Mouse (Mus musculus): ENCODE results near the gene Irak2. TPM values are rescaled to one million over a fixed set of nuclear protein-coding genes. Genes with fewer than 3 reads are reported as not detected.

Irak2 gene
- polyA plus RNA-seq, 1 experiment: 42.4 TPM

GRCm38 (mm10) chr6:113743111-113743510 is 104.8 kb downstream of the Irak2 start:
- H3K4me1 ChIP-seq (ENCODE audit: control insufficient read depth, insufficient read depth, insufficient read length): no peaks in the 10 kb centered on the region; the same call in 1 of the 2 replicates
- no peak overlapping the region for H3K27ac ChIP-seq (ENCODE audit: insufficient read depth, low read length)
- TF ChIP-seq POLR2A (IDR thresholded peaks at IDR 0.05; ENCODE audit: low read depth, low read length): no peak
- TF ChIP-seq CTCF (IDR thresholded peaks at IDR 0.05; ENCODE audit: extremely low read depth, insufficient read depth, insufficient read length, insufficient replicate concordance): no peak
- H3K27me3 ChIP-seq (ENCODE audit: control insufficient read depth, insufficient read depth, low read length): no peaks in the 10 kb centered on the region
- no peak overlapping the region for H3K4me3 ChIP-seq (ENCODE audit: extremely low read depth, insufficient read depth, insufficient read length)
- 13% methylated on average over 1 of the region's 1 CpGs for WGBS
- DNase-seq (ENCODE audit: low read depth in 1 of 2, low spot score in 2 of 2): no peak
- no peaks in the 10 kb centered on the region for H3K36me3 ChIP-seq (ENCODE audit: control insufficient read depth, insufficient read depth, low read length)

Other genes with a start within 250 kb of the Irak2 start
- gene Ttll3, start 249.2 kb upstream of the Irak2 start, polyA plus RNA-seq (2012; rRNA removed): 20.9 and 21.2 TPM in 2 replicates
- 29.2 and 53.2 TPM in 2 replicates for gene Rpusd3, start 219.1 kb upstream of the Irak2 start, polyA plus RNA-seq (2012; rRNA removed)
- 4.7 and 7.8 TPM in 2 replicates for gene Cidec, start 202.7 kb upstream of the Irak2 start, polyA plus RNA-seq (2012; rRNA removed)
- gene Jagn1, start 195.9 kb upstream of the Irak2 start, polyA plus RNA-seq (2012; rRNA removed): 32.2 and 33.6 TPM in 2 replicates
- gene Il17re, start 180.0 kb upstream of the Irak2 start, polyA plus RNA-seq (2012; rRNA removed): 0.61 and 1.3 TPM in 2 replicates
- gene Il17rc, start 167.0 kb upstream of the Irak2 start, polyA plus RNA-seq (2012; rRNA removed): 10.9 and 12.4 TPM in 2 replicates
- 7.8 and 8.4 TPM in 2 replicates for gene Creld1, start 155.2 kb upstream of the Irak2 start, polyA plus RNA-seq (2012; rRNA removed)
- gene Prrt3, start 136.5 kb upstream of the Irak2 start, polyA plus RNA-seq (2012; rRNA removed): 0.04 TPM in 2 replicates
- gene Emc3, start 106.8 kb upstream of the Irak2 start, polyA plus RNA-seq (2012; rRNA removed): 18.2 and 20.0 TPM in 2 replicates
- gene Fancd2, start 106.8 kb upstream of the Irak2 start, polyA plus RNA-seq (2012; rRNA removed): 2.3 and 2.8 TPM in 2 replicates
- gene Fancd2os, start 37.8 kb upstream of the Irak2 start, polyA plus RNA-seq (2012; rRNA removed): not detected in 2 replicates
- gene Brk1, start 33.7 kb upstream of the Irak2 start, polyA plus RNA-seq (2012; rRNA removed): 97.5 and 107 TPM in 2 replicates
- 18.7 and 19.3 TPM in 2 replicates for gene Vhl, start 14.5 kb upstream of the Irak2 start, polyA plus RNA-seq (2012; rRNA removed)
- 24.3 and 27.4 TPM in 2 replicates for gene Tatdn2, start 58.6 kb downstream of the Irak2 start, polyA plus RNA-seq (2012; rRNA removed)
- 0.54 TPM in 1 of 2 replicates, not detected in the other for gene Ghrl, start 81.4 kb downstream of the Irak2 start, polyA plus RNA-seq (2012; rRNA removed)
- gene Sec13, start 102.3 kb downstream of the Irak2 start, polyA plus RNA-seq (2012; rRNA removed): 80.0 and 81.8 TPM in 2 replicates

All from spleen, adult 2 months (tissue).